Mouse (Mus musculus) urinary bladder, postnatal 25 days (tissue): ENCODE data around the gene Tmem156.

Experiments used
- DNase-seq: peaks from one replicate; pipeline ENCODE4 v3.0.0; 2022; ENCODE audit warnings: low spot score

Tmem156 gene

DNA sequence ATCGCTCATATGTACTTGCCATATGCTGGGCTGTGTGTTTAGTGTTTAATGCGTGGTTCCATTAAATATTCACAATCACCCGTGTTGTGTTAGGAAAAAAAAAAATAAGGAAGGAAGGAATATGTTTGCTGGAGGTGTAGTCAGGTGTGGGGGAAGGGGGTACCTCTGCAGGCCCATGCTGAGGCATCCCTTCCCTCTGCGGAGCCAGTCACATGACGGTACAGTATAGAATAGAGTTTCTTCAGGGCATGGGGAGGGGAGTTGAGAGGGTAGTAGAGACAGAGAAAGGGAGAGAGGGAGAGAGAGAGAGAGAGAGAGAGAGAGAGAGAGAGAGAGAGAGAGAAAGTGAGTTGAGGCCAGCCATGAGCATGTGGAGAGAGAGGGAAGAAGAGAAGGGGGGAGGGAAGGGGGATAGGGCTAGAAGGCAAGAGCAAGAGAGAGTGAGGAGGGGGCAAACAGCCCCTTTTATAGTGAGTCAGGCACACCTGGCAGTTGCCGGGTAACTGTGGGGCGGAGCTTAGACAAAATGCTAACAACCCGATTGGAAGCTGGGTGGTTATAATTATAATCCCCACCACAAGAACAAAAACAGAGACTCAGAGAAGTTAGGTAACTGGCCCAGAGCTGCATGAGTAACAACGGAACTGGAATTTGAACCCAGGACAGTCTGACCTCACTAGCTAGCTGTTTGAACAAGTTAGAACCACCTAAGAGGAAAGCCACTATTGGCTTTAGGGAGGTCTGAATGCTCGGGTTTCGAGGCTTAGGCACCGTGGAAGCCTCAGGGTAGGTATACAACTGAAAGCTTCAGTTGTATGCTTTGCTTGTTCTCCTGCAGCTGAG is 45.3 kb downstream of the Tmem156 start:
- DNase-seq, result no peak

DNA sequence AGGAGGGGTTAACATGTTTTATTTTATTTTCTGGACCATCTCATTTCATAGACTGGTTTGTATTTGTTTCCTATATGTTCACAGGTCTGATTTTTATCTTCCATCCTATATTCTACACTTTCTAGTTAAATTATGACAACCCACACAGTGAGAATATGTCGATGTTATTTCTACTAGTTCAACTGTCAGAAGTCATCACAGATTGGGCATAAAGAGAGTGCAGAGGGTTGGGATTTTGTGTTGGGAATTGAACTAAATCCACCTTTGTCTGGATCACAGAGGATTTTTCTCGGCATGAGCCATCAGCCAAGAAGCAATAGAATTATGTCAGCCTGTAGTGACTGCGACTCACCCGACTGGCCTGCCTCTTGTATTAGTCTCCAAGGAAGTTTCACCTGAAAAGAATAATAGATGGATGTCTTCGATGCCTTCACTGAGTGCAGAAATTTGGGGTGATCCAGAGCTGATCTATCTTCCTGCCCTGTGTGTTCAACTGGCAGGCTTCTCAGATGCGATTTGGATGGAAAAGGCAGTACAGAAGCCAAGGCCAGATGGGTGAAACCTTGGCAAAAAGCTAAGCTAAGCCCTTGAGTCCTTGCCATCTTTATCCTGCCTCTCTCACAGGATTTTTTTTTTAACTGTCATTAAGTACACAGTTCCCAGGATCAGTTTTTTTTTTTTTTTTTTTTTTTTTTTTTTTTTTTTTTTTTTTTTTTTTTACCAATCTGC is 46.1 kb downstream of the Tmem156 start:
- no peak for DNase-seq

DNA sequence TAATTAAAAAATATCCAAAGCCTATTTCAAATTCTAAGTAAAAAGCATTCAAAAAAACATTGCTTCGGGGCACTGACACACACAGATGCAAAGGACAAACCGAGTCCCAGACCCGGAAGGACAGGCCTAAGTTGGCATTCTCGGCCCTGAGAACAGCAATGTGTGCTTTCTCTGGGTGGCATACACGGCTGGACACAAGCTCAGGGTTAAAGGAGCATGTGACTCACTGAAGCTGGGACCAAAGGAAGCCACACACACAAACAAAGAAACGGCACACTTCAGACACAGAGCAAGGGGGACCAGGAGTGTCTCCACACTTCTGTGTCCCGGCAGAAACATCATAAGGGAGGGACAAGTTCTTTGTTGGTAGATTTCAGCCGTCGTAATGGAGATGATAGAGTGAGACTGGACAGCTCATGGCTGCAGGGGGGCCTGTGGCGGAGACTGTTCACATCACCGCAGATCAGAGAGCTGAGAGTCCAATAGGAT is 48.5 kb downstream of the Tmem156 start:
- DNase-seq, result no peak

DNA sequence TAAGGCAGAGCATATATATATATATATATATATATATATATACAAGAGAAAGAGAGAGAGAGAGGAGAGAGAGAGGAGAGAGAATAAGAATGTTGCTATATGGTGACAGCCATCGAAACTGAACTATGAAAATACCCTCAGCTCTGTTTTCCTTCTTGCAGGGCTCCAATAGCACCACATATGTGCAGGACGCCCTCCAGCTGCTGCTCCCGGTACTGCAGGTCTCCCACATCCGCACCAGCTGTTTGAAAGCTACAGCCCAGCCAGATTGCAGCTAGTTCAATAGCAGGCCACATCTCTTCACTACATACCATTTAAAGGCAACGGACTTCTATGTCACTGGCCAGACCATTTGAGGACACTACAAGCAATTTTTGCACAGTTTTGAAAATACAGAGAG is 51.5 kb downstream of the Tmem156 start:
- DNase-seq, result no peak

DNA sequence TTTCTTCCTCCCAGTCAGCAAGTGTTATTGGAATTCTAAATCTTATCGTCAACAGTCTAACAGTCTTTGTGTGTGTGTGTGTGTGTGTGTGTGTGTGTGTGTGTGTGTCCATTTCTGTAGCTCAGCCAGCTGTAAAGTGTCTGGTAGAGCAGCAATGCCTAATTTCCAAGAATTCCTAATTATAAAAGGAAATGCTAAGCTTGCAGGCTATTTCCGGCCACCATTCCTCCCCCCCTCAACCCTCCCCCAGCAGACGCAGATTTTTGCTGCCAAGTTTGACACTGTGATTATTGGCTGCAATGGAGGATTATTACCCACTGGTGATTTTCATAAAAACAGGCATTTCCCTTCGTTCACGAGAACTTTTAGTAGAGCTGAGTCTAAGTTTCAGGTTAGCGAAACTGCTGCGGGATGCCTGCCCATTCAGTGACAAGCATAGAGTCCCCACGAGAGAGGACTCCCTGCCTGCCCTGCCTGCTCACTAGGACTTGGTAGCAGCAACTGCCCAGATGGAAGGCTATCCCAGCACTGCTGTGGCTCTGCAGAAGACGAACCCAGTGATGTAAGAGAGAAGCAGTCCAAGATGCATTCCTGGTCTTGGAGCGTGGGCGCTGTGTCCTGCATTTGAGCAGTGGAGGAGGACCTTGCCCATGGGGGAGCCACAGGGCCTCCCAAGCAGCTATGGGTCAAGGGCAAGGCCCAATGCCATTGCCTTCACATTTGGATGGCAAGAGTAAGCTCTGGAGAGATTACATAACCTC is 52.9 kb downstream of the Tmem156 start:
- DNase-seq, result no peak

DNA sequence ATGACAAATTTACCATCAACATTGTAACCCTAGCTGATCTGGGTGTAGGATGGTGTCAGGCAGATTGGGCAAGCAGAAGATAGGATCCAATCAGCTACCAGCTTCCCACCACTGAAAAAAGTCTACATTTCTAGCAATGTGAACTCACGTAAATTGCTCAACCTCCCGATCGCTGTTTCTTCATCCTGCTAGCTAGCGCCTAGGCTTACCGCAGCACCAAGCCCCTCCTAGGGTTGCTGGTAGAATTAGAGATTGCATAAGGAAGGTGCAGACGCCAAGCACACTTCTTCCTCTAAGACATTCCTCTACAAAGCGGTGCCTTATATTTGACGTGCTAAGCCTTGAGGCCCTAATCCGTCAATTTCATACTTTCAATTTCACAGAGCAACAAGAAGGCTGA is 53.6 kb downstream of the Tmem156 start:
- no peak for DNase-seq

DNA sequence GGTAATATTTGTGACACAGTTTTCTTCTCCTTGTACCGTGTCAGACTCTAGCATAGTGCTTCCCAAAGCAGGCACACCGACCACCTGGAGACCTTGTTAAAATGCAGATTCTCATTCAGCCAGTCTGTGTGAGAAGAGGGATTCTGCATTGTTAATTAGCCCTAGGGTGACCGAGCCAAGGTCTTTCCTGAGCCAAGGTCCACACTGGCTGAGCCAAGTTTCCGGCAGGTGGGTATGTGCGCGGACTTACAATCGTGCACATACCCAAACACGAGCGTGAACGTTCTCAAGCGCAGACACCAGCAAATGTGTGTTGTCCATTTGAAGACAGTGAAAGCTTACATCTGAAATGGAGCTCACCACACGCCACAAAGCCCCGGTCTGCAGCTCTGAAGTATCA is 55.3 kb downstream of the Tmem156 start:
- DNase-seq, result no peak

DNA sequence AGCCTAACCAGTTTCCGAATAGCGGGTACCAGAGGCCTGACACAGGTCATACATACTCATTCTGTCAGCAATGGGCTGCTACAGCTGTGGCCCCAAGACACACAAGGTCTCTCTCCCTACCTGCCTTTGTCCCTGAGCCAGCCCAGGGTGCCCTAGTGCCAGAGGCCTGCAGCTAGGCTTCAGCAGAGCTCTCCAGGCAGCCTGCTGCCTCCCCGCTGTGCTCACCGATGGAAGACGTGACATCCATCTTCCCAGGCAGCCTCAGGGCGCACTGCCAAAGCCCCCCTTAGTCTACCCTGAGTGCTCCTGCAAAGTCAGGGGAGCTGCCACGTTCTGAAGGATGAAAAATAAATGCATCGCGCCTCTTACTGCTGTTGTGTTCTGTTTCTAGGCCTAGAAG is 63.9 kb downstream of the Tmem156 start:
- no peak for DNase-seq

DNA sequence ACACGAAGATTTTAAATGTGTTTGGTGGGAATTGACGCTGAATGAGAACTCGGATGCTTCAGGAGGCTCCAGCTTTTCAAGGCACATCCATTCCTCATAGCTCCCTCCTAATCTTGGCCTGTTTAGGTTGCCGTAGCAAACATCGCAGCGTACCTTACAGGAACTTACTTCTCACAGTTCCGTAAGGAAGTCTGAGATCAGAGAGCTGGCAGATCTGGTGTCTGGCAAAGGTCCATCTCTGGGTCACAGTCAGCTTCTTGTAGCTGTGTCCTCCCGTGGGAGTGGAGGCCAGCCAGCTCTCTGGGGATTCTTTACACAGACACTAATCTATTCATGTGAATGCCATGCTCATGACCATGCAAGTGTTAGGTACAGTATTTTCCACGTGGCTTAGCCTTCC is 65.2 kb downstream of the Tmem156 start:
- no peak for DNase-seq

DNA sequence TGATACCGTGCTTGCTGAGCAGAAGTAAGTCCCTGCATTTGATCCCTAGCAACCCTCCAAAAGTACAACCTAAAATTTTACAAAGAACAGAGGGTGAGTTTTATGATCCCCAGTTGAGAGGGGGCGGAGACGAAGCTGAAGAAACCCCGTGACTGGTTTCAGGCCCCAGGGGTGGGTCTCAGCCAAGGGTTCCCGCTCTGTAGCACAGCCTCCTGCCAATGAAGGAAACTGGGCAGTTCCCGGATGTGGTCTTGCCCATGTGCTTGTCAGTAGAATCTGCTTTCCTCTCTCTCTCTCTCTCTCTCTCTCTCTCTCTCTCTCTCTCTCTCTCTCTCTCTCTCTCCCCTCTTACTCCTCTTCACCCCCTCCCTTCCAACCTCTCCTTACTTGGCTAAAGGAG is 66.0 kb downstream of the Tmem156 start:
- no peak for DNase-seq

DNA sequence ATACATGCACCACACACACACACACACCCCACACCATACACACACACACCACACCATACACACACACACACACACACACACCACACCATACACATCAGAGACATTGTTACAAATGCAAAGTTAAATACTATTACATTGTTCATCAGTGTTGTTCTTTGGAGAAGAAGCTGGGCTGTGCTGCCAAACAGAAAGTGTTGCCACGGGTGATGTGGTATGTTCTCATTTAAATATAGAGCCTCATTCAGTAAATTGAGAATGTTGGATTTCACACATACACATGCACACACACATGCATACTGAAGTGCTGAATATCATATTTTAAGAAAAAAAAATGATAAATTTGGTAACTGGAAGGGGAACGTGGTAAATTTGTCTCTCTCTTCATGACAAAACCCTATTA is 67.3 kb downstream of the Tmem156 start:
- DNase-seq, result no peak

DNA sequence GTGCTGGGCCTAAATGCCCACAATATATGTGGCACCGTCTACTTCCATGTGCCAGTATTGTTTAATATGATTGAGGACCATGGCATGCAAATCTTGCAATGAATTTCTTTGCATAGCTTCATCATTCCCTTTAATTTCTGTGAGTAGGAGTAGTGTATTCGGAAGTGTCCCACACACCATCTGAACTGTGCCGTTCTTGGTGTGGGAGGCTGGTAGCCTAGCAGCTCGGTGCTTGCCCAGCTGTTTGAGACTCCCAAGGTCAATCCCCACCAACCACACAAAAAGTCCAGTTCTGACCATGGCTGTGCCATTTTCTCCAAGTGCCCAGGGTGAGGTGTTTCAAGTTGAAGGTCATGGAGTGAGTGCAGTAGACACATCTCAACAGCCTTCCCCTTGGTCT is 69.9 kb downstream of the Tmem156 start:
- DNase-seq, result no peak

DNA sequence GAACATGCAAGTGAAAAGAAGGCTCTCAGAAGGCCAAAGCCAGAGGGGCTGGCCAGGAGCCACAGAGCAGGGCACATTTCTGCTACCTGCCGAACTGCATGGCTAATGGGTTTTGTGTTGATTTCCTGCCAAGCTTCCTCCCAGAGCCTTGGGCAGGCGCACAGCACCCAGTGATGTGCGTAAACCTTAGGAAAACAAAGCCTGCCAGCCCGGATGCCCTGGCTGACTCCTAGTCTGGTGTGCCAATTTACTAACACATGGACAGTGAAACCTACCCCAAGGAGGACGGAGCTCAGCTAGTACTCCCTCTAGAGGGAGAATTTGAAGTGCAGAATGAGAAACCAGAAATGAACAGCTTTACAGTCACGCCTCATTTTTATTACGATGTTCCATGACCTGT is 72.1 kb downstream of the Tmem156 start:
- DNase-seq, result no peak

DNA sequence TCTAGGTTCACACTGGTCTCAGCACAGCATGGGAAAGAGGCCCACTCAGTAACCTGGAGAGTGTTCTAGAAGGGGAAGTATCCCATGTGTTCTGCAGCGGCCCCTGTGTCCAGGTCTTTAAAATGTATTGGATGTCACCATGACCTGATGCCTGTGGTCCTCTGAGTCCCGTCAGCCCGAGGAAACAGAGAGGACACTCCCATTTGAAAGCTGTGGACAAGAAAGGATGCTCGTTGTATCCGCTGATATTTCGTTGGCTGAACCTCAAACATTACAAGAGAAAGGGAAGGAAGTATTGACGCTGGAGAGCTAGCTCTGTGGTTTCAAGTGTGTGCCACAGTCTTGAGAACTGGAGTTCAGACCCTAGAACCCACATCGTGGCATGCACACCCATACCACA is 72.8 kb downstream of the Tmem156 start:
- DNase-seq, result no peak

DNA sequence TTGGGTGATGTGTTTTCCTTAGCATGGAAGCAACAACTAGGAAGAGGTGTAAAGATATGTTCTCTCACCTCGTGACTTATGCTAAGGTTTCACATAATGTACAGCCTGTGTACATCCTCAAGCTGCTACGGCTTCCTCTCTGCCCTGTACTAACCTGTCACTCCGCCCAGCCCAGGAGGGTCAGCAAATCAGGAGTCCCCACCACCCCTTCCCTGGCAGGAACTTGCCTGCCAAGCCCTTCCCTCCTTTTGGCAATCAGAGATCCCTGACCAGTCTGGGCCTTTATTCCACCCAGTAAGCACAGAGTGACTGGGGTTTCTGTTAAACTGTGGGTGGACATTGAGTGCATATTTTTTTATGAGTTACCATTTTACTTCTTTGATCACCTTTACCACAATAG is 76.4 kb downstream of the Tmem156 start:
- DNase-seq, result no peak

DNA sequence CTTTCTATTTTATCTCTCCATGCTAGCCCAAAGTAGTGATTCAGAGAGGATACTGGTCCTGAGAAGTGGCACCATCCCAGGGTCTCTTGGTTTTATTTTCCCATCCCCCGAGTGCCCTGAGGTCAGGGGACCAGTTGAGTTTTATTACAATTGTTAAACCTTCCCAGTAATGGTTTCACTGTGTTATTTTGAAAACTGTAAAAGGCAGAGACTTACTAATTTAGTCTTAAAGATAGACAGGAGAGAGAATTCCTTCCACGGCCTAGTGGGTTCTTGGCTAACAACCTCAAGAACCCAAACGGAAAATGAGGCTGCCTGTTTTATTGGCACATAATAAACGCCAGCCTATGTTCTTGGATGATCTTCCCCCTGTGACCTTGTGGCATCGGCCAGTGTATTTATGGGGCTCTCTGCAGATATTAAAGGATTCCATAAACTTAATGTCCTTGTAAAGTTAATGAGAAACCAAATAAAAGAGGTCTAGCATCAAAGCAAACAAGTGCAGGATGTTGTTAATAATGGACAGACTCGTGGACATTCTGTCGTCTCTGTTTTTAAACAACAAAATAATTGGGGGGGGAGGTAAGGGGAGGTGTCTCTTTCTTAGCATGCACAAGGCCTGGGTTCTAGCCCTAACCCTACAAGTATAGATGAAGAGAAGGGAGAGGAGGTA is 79.9 kb downstream of the Tmem156 start:
- DNase-seq, result no peak

DNA sequence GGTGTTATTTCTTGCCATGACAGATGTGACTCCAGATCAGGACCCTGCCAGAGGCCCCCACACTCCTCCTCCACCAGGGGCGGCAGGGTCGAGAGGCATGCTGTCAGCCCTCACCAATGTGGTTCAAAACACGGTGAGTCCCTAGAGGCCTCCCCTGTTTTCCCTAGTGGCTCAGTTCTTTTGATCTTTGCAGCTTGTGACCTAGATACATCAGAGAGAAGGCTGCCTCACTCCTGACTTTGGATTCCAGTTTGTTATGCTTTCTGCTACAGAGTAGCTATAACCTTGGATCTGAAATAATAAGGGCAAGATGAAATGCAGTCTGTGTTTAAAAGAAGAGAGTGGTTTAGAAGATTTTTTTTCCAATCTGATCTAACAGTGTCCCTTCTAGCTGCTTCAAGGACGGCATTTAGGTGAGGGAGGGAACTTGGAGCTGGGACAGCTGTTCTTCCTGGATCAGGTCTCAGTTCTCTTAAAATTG is 85.9 kb downstream of the Tmem156 start:
- DNase-seq, result no peak

DNA sequence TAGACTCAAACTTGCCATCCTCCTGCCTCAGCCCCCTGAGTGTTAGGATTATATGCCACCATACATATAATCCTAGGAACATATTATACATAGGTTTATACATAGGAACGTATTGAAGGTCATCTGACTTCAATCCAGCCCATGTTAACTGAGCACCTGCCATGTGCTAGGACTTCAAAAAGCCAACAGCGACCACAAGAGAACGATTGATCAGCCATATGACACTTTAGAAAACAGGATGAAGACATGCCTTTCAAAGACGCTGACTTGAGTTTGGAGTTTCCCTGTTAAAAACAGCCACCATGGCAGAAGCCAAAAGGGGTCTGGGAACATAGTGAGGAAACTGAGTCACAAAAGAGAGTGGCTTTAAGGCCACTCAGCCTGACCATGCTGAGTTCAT is 86.7 kb downstream of the Tmem156 start:
- DNase-seq, result no peak
